Mouse (Mus musculus) left cerebral cortex, adult 8-10 months (tissue): ENCODE results near the gene Ostc. TPM values are rescaled to one million over a fixed set of nuclear protein-coding genes. Genes with fewer than 3 reads are reported as not detected.
A peak's percentile ranks its signal among the peaks of the same experiment; 100 is the strongest.

Experiments used
- DNase-seq, 2 experiments: peaks; one replicate each; pipeline ENCODE4 v3.0.0; 2022; ENCODE audit warnings: low spot score in 2 of 2
- total RNA-seq, 4 experiments: library from RNA; stranded (reverse); gene quantifications; 2 replicates each; pipeline ENCODE4 v1.2.4; 2022

Ostc gene
- total RNA-seq, 4 experiments from 2014 or later, result 48.4 to 54.3 (median 51.1) TPM

DNA sequence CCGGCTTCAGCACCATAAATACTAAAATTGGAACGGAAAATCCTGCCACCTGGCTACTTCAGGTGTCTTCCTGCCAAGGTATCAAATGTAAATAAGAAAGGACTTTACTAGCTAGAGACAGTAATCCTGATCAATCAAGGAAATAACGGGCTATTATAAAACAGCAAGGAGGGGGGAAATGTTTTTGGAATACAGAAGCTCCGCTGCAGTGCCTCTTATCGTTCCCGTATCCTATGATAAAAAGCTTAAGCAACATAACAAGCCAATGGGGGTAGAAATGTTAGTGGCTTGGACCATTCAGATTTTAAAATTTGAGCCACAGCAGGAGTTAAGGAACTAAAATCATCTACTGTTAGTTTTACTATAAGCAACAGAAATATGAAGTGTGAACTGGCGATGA lies 859 bp upstream of the Ostc start:
- DNase-seq, result no peak

DNA sequence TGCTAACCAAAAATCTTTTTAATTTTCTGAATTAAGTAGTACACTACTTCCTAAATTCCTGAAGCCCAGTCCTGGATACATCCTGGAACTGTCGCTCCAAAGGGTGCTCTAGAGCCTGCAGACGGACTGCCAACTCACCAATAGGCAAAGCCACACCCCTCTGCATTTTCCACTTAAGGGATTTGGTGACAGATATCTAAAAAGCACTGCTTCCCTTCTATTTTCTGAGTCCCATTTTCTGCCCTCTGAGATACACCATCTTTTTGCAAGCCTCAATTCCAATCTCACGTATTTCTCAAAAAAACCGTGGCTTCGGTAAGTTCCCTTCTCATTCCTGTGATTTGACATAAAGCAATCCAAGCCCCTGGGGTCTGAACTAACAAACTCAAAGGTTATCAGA lies 715 bp downstream of the Ostc start:
- no peak for DNase-seq

DNA sequence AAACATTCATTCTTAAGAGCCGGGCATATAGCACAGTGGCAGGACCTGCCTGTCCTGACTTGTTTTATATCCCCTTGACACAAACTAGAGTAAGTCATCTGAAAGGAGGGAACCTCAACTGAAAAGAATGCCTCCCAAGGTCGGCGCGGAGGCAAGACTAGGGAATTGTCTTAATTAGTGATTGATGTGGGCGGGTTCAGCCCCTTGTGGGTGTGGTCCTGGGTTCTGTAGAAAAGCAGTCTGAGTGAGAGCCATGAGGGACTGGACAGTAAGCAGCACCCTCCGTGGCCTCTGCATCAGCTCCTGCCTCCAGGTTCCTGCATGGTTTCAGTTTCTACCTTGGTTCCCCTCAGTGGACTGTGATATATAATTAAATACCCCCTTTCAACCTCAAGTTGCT lies 7.0 kb downstream of the Ostc start:
- DNase-seq, result no peak

DNA sequence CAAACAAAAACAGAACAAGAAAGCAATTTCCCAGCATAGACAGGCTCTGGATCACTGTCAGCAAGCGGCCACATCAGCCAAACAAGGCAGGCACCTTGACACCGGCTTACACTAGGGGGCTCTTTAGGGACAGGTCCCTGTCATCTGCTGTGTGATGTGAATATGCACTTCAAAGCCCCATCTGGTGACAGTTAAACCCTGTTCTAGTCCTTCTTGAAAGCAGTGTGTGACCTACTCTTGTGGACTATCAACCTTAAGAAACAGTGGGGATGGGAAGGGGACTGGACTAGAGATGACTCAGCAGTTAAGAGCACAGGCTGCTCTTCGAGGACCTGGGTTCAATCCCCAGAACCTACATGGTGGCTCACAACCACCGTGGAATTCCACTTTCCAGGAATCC lies 11.6 kb downstream of the Ostc start:
- DNase-seq, result no peak

DNA sequence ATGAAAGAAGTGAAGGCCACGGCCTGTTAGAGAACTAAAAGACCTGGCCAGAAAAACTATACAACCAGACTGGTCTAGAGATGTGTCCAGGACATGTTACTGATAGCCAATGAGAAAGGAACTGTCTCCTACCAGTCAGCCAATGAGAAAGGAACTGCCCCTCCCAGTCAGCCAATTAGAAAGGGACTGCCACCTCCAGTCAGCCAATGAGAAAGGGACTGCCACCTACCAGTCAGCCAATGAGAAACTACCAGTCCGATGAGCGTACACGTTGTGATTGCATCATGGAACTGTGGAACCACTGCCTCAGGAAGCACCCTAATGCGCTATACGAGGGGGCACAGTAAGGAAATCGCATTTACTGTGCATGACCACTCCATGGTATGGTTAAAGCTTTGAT lies 14.5 kb downstream of the Ostc start:
- DNase-seq, result no peak

DNA sequence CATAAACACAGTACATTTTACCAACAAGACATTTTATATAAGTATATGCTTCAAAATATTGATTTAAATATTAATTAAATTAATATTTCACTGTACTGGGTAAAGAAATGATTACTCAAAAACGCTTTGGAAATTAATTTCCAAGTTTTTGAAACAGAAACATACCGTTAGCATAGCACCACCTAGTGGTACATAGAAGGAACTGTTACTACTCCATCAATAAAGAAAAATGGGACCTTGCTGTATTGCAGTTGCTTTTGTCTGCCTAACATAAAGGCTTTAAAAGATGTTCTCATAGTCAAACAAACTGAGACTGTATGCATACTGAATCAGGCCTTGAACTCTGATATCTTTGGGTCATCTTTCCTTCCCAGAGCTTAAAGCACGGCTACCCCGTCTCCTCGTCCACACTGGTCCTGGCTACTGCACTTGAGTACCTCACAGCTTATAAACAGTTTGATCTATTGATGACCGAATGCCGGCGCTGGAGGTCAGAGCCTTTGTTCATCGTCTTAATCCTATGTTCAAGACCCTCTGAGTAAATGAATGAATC lies 15.1 kb downstream of the Ostc start:
- no peak for DNase-seq

DNA sequence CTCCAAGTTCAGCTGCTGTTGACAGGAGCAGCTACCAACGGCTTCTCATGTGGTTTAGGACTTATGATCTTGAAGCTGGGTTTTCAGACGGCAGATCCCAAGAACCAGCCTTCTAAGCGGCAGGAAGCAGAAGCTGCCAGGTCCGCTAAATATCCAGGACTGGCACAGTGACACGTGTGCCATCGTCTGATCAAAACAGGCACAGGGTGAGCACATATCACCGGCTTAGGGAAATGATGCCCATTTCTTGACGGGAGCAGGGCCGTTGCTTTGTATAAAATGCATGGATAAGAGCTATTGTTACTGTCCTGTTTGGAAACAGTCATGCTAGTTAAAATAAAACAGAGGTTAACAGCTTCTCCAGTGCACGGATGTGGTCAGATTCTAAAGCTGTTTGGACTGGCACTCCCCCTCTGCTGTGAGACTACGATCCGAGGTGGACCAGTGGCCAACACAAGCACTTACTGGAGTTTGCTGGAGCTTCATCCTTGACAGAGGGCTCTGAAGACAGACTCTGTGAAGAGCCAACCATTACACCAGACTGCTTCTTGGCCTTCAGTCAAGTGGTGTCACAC lies 17.6 kb downstream of the Ostc start:
- no peak for DNase-seq

DNA sequence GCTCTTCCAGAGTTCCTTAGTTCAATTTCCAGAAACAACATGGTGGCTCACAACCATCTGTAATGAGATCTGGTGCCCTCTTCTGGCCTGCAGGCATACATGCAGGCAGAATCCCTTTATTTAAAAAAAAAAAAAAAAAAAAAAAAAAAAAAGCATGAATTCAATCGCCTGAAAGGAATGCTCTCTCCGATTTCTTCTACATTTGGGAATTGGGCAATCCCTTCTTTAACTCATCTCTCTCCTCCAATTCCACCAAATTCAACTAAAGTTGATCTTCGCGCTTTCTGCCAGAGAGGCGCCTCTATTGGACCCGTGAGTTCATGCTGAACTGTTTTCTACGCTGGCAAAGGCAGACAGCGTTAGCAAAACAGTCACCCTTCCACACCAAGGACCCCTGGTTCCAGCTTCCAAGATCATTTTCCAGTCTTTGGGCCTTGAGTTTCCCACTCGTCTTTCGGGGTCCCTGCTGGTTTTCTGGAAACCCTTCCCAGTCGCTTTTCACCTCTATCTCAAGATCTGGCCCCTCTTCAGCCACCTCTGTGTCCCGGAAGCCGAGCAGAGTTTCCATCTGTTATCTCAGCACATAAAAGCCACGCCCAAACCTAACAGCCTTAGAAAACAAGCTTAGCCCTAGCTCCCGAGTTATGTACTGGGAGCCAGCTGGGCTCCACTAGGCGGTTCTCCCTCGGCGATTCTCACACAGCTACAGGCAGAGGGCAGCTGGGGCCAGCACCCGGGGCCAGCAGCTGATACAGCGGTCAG lies 18.2 kb downstream of the Ostc start:
- no peak for DNase-seq

DNA sequence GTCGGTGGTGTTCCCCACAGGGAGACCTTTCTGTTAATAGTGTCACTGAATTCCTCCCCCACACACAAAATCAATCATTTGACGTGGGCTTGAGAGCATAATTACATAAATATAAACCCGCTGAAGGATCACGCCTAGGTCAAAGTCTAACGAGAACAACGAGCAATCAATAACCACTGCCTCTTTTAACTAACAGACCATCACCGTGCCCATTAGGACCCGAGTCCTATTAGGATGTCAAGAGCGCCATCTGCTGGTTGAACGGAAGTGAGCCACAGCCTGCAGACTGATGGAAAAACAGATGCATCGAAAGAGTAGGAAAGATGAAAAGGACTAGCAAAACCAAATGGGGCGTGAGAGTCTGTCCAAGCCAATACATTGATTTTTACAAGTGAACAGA lies 19.6 kb downstream of the Ostc start:
- DNase-seq, result peak; percentile 43 to 74

DNA sequence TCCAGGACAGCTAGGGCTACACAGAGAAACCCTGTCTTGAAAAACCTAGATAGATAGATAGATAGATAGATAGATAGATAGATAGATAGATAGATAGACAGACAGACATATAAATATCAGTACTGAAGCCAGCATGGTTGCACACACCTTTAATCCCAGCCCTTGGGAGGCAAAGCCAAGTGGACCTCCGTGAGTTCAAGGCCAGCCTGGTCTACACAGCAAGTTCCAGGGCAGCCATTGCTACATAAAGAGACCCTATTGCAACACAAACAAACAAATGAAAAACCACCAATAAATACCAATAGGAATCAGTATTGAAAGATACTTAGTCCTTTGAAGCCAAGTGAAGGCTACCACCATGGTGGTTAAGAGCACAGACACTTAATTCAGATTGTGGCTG lies 22.2 kb downstream of the Ostc start:
- DNase-seq, result no peak

DNA sequence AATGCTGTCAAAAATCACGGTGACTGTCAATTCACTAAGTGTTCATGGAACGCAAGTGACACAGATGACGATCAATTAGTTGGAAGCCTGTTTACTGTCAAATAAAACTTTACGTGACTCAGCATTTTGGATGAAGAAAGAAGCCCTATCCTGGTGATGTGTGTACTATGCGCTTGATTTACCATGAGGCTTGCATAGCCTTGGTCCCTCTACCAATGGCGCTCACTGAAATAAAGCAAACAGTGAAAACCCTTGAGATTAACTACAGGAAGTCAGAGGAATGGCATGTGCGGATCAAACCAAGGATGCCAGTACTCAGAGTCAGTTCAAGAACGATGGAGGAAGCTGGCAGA lies 24.3 kb downstream of the Ostc start:
- DNase-seq, result no peak

DNA sequence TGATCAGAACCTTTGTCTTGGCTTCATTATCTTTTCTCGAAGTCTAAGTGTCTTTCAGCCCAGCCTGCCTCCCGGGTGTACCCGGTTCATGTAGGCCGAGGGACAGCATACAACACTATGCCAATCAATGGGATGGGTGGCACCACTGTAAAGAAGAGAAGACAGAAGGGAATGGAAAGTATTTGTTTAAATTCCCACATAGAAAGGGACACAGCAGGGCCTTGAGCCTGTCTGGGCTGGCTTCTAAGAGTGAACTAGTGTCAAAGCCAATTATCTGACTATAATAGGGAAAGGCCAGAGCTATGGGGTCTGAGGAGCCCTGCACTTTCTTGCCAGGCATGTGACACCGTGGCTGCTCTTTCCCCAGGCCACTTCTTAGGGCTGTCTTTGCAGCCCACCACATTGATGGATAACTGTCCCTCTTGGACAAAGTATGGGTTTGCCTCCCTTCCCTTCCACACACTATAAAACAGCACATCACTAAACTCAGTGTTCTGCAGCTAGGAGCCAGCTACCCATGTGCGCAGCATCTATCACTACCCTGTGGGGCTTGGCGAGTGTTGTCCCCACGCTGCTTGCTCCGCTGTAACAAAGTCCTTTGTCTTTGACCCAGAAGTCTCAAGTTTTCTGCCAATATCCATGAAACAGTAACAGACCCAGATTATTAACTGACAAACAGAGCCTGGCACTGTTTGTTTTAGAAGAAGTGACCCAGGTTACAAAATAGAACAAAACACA lies 24.8 kb downstream of the Ostc start:
- no peak for DNase-seq

DNA sequence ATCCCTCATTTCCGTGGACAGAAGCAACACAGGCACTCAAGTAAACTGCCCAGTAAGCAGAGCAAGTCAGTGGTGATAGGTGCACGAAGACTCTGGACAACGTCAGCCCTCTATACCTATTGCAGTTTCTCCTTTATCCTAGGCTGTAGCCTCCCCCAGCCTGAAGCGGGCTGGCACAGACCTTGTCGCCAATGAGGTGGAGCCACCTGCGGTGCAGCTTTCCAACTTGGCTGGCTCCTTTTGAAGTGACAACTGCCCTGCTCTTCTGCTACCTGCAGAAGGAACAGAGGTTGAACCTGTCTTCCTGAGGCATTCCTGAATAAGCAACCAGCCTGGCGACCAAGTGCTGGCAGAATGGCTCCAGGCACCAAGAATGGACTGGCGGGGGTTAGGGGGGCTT lies 25.4 kb downstream of the Ostc start:
- no peak for DNase-seq

DNA sequence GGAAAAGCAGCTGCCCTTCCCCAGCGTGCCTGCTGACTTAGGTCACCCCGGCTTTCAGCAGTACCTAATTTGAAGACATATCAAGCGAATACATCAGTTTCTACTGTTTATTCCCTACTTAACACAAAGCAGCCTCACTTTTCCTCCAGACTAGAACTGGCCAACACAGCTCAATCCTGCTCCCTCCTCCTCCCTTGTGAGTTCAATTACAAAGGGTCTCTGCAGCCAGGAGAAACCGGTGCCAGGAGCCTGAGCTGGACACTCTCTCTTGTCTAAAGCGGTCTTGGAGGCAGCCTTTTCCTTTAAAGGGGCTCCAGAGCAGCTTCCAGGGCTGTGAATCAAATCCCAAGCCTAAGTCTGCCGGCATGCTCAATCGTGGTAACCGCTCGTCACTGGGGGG lies 27.1 kb downstream of the Ostc start:
- no peak for DNase-seq

DNA sequence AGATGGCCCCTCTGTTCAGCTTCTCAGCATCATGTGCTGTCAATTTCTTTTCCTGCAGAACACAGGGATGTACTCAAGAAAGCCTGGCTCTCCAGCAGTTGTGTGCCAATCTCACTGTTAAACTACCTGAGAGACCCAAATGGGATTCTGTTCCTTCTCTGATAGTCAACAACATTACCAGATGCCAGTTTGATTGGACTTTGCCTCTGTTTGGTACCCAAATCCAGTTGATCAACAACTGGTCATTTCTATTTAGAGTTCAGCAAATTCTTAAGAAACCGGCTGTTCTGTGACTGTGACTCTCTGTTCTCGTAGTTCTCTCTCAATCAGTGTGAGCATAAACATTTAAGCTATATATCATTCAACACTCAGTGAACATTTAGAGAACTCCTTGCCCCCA lies 28.0 kb downstream of the Ostc start:
- no peak for DNase-seq

DNA sequence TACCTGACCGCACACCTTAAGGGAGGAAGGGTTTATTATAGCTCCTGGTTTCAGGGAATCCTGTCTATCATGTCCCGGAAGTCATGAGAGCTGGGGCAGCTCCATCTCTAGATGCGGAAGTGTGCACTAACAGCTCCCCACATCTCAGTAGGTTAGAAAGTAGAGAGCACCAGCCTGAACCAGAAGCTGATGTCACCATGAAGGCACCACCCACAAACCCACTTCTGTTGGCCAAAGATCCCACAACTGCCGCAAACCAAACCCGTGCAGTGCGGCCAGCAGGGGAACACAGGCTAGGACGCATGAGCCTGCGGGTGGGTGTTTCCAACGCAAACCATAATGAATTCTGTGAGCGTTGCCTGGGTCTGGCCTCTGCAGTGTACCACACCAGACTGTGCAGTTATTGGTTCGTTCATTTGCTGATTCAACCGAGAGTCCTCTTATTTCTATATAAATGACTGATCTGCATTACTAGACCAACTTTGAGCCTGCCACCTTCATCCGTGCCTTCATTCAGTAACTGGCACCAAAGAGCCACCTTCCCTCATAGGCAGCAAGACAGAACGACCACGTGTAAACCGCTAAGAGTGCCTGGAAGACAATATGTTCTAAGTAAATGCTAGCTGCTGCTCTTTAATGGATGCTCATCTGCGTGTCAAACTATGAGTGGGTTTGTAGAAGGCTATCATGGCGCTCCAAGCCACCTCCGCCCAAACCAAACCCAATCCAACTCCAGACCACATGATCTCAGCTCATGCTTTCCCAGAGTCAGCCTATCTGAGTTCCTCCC lies 31.4 kb downstream of the Ostc start:
- DNase-seq, result no peak

DNA sequence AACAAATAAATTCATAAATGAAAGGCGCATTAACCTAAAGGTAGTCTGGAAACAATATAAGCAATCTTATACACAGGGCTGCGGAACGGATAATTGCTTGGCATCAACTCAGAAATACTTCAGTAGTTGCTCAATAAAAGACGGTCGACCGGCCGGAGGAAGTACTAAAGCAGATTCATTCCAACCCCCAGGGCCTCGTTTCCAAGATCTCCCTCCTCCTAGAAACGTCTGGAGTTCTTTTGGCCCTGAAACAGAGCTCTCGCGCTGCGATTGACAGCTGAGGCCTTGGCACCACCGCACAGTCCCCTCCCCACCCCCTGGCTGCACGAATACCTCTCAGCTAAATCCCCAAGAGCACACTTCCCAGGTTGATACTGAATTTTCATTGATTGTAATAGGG lies 38.0 kb downstream of the Ostc start:
- no peak for DNase-seq

DNA sequence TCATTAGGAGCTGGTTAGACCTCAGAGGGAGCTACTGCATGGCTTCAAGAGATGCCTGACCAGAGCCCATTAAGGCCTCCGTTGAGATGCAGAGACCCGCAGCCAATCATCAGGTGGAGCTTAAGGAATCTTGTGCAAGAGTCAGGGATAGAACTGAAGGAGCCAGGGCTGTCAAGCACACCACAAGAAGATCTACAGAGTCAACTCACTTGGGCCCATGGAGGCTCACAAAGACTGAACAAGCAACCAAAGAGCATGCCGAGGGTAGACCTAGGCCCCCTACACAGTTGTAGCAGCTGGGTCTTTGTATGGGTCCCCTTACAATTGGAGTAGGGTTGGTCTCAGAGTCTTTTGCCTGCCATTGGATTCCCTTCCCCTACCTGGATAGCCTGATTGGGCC lies 46.7 kb downstream of the Ostc start:
- no peak for DNase-seq

DNA sequence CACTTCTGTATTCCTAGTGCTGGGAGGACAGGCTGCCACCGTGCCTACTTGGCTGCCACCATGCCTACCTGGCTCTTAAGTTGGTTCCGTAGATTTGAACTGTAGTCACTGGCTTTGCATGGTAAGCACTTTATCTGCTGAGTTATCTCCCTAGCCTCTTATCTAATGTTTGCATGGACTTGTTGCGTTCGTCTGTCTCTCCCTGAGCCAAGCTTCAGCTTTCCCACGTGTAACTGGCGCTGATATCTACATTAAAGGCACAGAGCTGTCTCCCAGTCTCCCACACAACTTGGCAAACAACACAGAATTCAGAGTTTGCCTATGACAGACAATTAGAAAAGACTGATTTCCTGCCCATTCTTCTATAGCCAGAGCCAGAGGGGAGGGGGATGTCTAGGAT lies 48.6 kb downstream of the Ostc start:
- no peak for DNase-seq

DNA sequence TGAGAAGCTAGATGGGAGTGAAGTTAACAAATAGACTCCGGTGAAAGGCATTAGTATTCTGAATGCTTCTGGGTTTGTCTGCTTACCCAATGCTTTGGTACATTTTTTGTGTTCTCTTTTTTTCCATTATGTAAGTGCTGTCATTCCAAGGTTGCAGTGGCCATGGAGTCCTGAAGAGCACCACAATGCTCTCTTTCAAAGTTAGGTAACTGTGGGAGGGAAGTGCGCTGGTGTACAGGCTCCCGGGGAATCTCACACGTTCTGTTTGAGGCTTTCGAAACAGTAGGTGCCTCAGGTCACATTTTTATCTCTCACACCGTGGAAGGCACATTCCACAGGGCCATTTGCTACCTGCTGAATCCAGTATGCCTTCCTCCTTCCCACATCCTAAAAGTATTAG lies 59.7 kb downstream of the Ostc start:
- no peak for DNase-seq

DNA sequence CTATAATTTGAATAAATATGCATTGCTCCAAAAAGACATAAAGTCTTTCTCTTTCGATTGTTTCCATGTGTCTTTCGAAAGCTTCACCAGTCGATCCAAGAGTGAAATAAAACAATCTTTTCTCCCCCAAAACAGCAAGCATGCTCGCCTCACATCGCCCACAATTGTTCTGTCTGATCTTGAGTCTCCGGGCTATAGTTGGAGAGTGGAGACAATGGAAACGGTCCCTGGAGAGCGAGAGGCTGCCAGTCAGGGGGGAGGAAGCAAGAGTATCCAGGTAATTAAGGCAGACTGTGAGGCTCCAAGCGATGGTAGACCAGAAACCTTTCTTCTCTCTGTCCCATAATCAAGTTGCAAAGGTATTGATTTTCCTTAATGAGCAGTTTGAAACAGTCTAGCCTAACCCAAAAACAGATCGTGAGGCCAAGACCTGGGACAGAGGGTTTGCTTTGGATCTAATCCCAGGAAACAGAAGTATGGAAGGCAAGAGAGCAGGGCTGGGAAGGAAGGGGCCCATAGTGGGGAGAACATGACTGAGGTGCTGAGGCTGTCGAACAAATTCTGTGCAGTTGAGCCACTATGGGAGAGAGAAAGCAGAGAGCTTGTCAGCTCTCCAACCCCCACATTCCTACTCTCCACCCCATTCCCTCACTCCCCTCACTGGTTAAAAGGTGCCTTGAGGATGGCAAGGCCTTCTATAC lies 63.0 kb downstream of the Ostc start:
- no peak for DNase-seq
